Mouse (Mus musculus) CH12.LX (cell line): ENCODE data around the gene Srpr. TPM values are rescaled to one million over a fixed set of nuclear protein-coding genes. Genes with fewer than 3 reads are reported as not detected.

Experiments used
- DNase-seq: peaks from one replicate; pipeline ENCODE4 v3.0.0-alpha.2; 2013; ENCODE audit errors: extremely low read depth
- H3K27ac ChIP-seq: 2 replicates; pipeline ENCODE4 v1.5.1; 2012; ENCODE audit warnings: low read depth, mild to moderate bottlenecking, control low read depth, moderate library complexity; ENCODE audit not compliant: insufficient read depth
- H3K27me3 ChIP-seq: replicated peaks from 2 replicates; pipeline ENCODE3; 2012; ENCODE audit warnings: inconsistent platforms
- H3K36me3 ChIP-seq, 2 experiments: replicated peaks in 1 of 2; 2 replicates each; pipeline versions ENCODE3 to v1.6.1; 2012; ENCODE audit warnings: inconsistent platforms in 1 of 2, low read length in 1 of 2, mild to moderate bottlenecking in 1 of 2, mixed read lengths in 1 of 2, moderate library complexity in 1 of 2; ENCODE audit not compliant: control insufficient read depth in 1 of 2, insufficient read depth in 1 of 2
- H3K4me1 ChIP-seq, 2 experiments: 2 replicates each; pipeline ENCODE4 v1.6.1; 2012; ENCODE audit warnings: inconsistent platforms in 1 of 2, moderate library complexity in 1 of 2; ENCODE audit not compliant: insufficient read depth in 2 of 2, control insufficient read depth in 1 of 2
- H3K4me2 ChIP-seq: 2 replicates; pipeline ENCODE4 v1.6.1; 2012; ENCODE audit warnings: low read depth, mild to moderate bottlenecking, control low read depth; ENCODE audit not compliant: poor library complexity, insufficient read depth, severe bottlenecking
- H3K4me3 ChIP-seq, 3 experiments: fragments of 150-350 bp in 1 of 3; sonication (generic) in 1 of 3; replicated peaks in 1 of 3; 2 replicates each; pipeline versions ENCODE3 to v1.5.1; 2011 to 2012; ENCODE audit warnings: low read depth in 2 of 3, low read length in 2 of 3, mild to moderate bottlenecking in 2 of 3, moderate library complexity in 2 of 3, control low read depth in 1 of 3, improper control_type of control experiment in 1 of 3, inconsistent platforms in 1 of 3, mixed read lengths in 1 of 3; ENCODE audit not compliant: poor library complexity in 1 of 3
- H3K79me2 ChIP-seq: replicated peaks from 2 replicates; pipeline ENCODE4 v1.6.1; 2012; ENCODE audit warnings: mild to moderate bottlenecking, moderate library complexity; ENCODE audit not compliant: control insufficient read depth, poor library complexity, insufficient read depth, severe bottlenecking; ENCODE audit errors: extremely low read depth
- H3K9ac ChIP-seq: 2 replicates; pipeline ENCODE4 v1.6.1; 2012; ENCODE audit warnings: low read depth, mild to moderate bottlenecking, control low read depth, moderate library complexity; ENCODE audit not compliant: insufficient read depth
- H3K9me3 ChIP-seq: replicated peaks from 2 replicates; pipeline ENCODE3; 2012; ENCODE audit warnings: low read length, inconsistent platforms, mixed read lengths
- BHLHE40 ChIP-seq: IDR thresholded peaks from 2 replicates; pipeline ENCODE4 v1.6.1; 2011; ENCODE audit warnings: mild to moderate bottlenecking, low read depth, low read length, improper control_type of control experiment
- CHD2 ChIP-seq: IDR thresholded peaks from 2 replicates; pipeline ENCODE4 v1.6.1; 2011; ENCODE audit warnings: low read length, improper control_type of control experiment
- CTCF ChIP-seq, 2 experiments: IDR thresholded peaks in 1 of 2; conservative IDR thresholded peaks in 1 of 2; 2 replicates each; pipeline ENCODE4 v1.5.1; 2011 to 2012; ENCODE audit warnings: low read depth in 2 of 2, low read length in 2 of 2, improper control_type of control experiment in 1 of 2, inconsistent platforms in 1 of 2, mild to moderate bottlenecking in 1 of 2, moderate library complexity in 1 of 2
- E2F4 ChIP-seq: IDR thresholded peaks from 2 replicates; pipeline ENCODE4 v1.6.1; 2011; ENCODE audit warnings: low read depth, low read length, improper control_type of control experiment; ENCODE audit not compliant: insufficient replicate concordance
- ELF1 ChIP-seq: IDR thresholded peaks from 2 replicates; pipeline ENCODE4 v1.6.1; 2014; ENCODE audit warnings: low read depth, mild to moderate bottlenecking, inconsistent platforms, low read length, improper control_type of control experiment
- ETS1 ChIP-seq: conservative IDR thresholded peaks from 2 replicates; pipeline ENCODE4 v1.6.1; 2012; ENCODE audit warnings: low read depth, mild to moderate bottlenecking, inconsistent platforms, low read length, improper control_type of control experiment, moderate library complexity
- GABPA ChIP-seq: IDR thresholded peaks from 2 replicates; pipeline ENCODE4 v1.6.1; 2012; ENCODE audit warnings: low read depth, low read length, improper control_type of control experiment, inconsistent platforms; ENCODE audit not compliant: insufficient replicate concordance
- HCFC1 ChIP-seq: IDR thresholded peaks from 2 replicates; pipeline ENCODE4 v1.6.1; 2012; ENCODE audit warnings: low read depth, mild to moderate bottlenecking, inconsistent platforms, low read length, improper control_type of control experiment
- IRF4 ChIP-seq: IDR thresholded peaks from 2 replicates; pipeline ENCODE4 v1.6.1; 2014; ENCODE audit warnings: low read depth, mild to moderate bottlenecking, inconsistent platforms, low read length, improper control_type of control experiment
- JUN ChIP-seq: IDR thresholded peaks from 2 replicates; pipeline ENCODE4 v1.6.1; 2011; ENCODE audit warnings: low read depth, mild to moderate bottlenecking, low read length, improper control_type of control experiment, moderate library complexity; ENCODE audit not compliant: insufficient read depth
- JUND ChIP-seq: conservative IDR thresholded peaks from 2 replicates; pipeline ENCODE4 v1.6.1; 2011; ENCODE audit warnings: low read depth, low read length, improper control_type of control experiment
- KAT2A ChIP-seq: IDR thresholded peaks from 2 replicates; pipeline ENCODE4 v1.6.1; 2012; ENCODE audit warnings: low read length, improper control_type of control experiment, inconsistent platforms; ENCODE audit not compliant: insufficient replicate concordance
- MAFK ChIP-seq: IDR thresholded peaks from 2 replicates; pipeline ENCODE4 v1.6.1; 2011; ENCODE audit warnings: low read length, improper control_type of control experiment; ENCODE audit not compliant: insufficient replicate concordance
- MAX ChIP-seq: IDR thresholded peaks from 2 replicates; pipeline ENCODE4 v1.6.1; 2011; ENCODE audit warnings: low read length, improper control_type of control experiment
- MAZ ChIP-seq: IDR thresholded peaks from 2 replicates; pipeline ENCODE4 v1.6.1; 2012; ENCODE audit warnings: low read depth, mild to moderate bottlenecking, inconsistent platforms, low read length, improper control_type of control experiment, moderate library complexity
- MEF2A ChIP-seq: IDR thresholded peaks from 2 replicates; pipeline ENCODE4 v1.6.1; 2014; ENCODE audit warnings: low read depth, mild to moderate bottlenecking, inconsistent platforms, low read length, improper control_type of control experiment, borderline replicate concordance
- MXI1 ChIP-seq: IDR thresholded peaks from 2 replicates; pipeline ENCODE4 v1.6.1; 2011; ENCODE audit warnings: mild to moderate bottlenecking, low read depth, low read length, improper control_type of control experiment
- MYC ChIP-seq: IDR thresholded peaks from 2 replicates; pipeline ENCODE4 v1.6.1; 2011; ENCODE audit warnings: low read depth, mild to moderate bottlenecking, improper control_type of control experiment, low read length
- NELFE ChIP-seq: IDR thresholded peaks from 2 replicates; pipeline ENCODE4 v1.6.1; 2011; ENCODE audit warnings: low read depth, low read length, improper control_type of control experiment
- NRF1 ChIP-seq: IDR thresholded peaks from 2 replicates; pipeline ENCODE4 v1.6.1; 2014; ENCODE audit warnings: low read depth, mild to moderate bottlenecking, inconsistent platforms, low read length, improper control_type of control experiment, moderate library complexity
- RAD21 ChIP-seq: IDR thresholded peaks from 2 replicates; pipeline ENCODE4 v1.6.1; 2011; ENCODE audit warnings: low read depth, mild to moderate bottlenecking, low read length, improper control_type of control experiment, moderate library complexity
- SIN3A ChIP-seq: IDR thresholded peaks from 2 replicates; pipeline ENCODE4 v1.6.1; 2012; ENCODE audit warnings: low read length, improper control_type of control experiment, inconsistent platforms
- SMC3 ChIP-seq: IDR thresholded peaks from 2 replicates; pipeline ENCODE4 v1.6.1; 2011; ENCODE audit warnings: low read depth, low read length, improper control_type of control experiment
- TBP ChIP-seq: conservative IDR thresholded peaks from 2 replicates; pipeline ENCODE4 v1.6.1; 2011; ENCODE audit warnings: low read depth, low read length, improper control_type of control experiment
- TCF12 ChIP-seq: IDR thresholded peaks from 2 replicates; pipeline ENCODE4 v1.6.1; 2014; ENCODE audit warnings: low read depth, mild to moderate bottlenecking, inconsistent platforms, low read length, improper control_type of control experiment
- UBTF ChIP-seq: IDR thresholded peaks from 2 replicates; pipeline ENCODE4 v1.6.1; 2012; ENCODE audit warnings: low read depth, mild to moderate bottlenecking, inconsistent platforms, low read length, improper control_type of control experiment, moderate library complexity
- USF1 ChIP-seq: IDR thresholded peaks from 2 replicates; pipeline ENCODE4 v1.6.1; 2014; ENCODE audit warnings: low read depth, mild to moderate bottlenecking, inconsistent platforms, low read length, improper control_type of control experiment
- ZC3H11A ChIP-seq: IDR thresholded peaks from 2 replicates; pipeline ENCODE4 v1.6.1; 2012; ENCODE audit warnings: low read depth, mild to moderate bottlenecking, inconsistent platforms, low read length, improper control_type of control experiment
- ZKSCAN1 ChIP-seq: IDR thresholded peaks from 2 replicates; pipeline ENCODE4 v1.6.1; 2012; ENCODE audit warnings: low read depth, inconsistent platforms, low read length, improper control_type of control experiment, borderline replicate concordance
- dilution Hi-C: fragments of 300-500 bp; cut with MboI; formaldehyde crosslinking; loops from 2 replicates; pipeline ENCODE4 v1.14.3; 2020; ENCODE audit warnings: low sequenced_read_pairs; ENCODE audit not compliant: extremely low pct_unique_long_range_greater_than_20kb, extremely low pct_ligation_motif_present
- in situ Hi-C: fragments of 300-500 bp; cut with MboI; formaldehyde crosslinking; loops from 3 replicates; pipeline ENCODE4 v1.14.3; 2019; ENCODE audit warnings: low sequenced_read_pairs, low pct_ligation_motif_present, low pct_unique_long_range_greater_than_20kb, mixed read lengths
- polyA plus RNA-seq: library from polyadenylated mRNA; unstranded; fragments of >175 nt; gene quantifications from 2 replicates; pipeline ENCODE4 v1.2.1, GENCODE M21; 2012; ENCODE audit warnings: low read depth; ENCODE audit not compliant: insufficient read length
- total RNA-seq, 2 experiments: library from RNA; depleted of rRNA; stranded (reverse); fragments of 300-350 nt in 1 of 2; fragments of >200 nt in 1 of 2; gene quantifications; 2 replicates each; pipeline ENCODE4 v1.2.3; 2012 to 2014

Gene Srpr
- 40.1 and 50.7 TPM in 2 replicates for total RNA-seq (2012; rRNA removed)
- total RNA-seq (2014; rRNA removed): 33.0 and 38.2 TPM in 2 replicates
- polyA plus RNA-seq: 95.0 and 99.2 TPM in 2 replicates

DNA sequence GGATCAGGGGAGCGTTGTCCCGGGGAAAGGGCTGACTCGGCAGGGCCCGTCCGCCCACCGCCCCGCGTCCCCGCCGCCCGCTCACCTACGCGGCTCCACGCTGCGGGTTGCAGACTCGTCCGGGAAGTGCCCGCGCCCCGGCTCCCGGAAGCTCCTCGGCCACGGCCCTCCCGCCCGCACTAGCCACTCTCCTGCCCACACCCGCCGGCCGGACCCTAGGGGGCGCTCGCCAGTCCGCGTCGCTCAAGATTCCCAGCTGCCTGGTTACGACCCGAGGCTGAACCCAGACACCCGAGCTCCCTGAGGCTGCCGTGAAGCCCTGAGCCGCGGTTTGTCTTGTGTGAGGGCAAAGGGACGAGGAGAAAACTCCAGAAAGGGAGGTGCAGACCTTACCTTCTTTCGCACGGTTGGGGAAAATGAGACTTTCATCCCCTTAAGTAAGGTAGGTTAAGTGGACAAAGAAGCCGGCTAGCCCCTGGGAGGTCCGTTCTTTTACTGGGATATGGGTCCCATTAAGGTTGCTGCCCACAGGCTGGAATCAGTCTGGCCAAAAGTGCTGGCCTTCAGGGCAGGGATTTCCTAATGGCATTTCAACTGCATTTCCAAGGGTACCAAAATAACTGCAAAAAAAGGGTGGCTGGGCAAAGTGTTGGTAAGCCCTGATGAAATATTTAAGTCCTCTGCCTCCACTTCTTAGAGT lies at the start of gene Srpr, which contains the start of gene Tirap:
Gene Srpr (plus strand): TSS at position 404 of the 700 bp plus-strand sequence.
Gene Tirap (minus strand): TSS at position 520 of the 700 bp plus-strand sequence.
- Histone ChIP-seq H3K4me2 (peak within 1 kb of the TSS; percentile 91), H3K27ac (peak within 1 kb of the TSS; percentile 82), H3K27me3 (no peaks in the 10 kb centered on the region), H3K79me2 (peaks cover 20% of the 10 kb centered on the region), H3K36me3 (peaks cover 7 to 37% of the 10 kb centered on the region in 2 experiments), H3K9ac (peak within 1 kb of the TSS; percentile 83), H3K9me3 (no peaks in the 10 kb centered on the region), H3K4me3 (peak within 1 kb of the TSS; percentile 77 to 86 (median 80)), H3K4me1 (peaks cover 0 to 42% of the 10 kb centered on the region in 2 experiments; a peak in 2 of 4 replicates)
- dilution Hi-C loops: no loop called here
- in situ Hi-C loops: loop anchor here (10.0 kb wide), 1 partner anchor 345 kb away; no protein-coding TSS in a partner anchor
- TF ChIP-seq RAD21: peak; percentile 28
- peak; percentile 74; the same call in 1 of the 2 replicates for TF ChIP-seq UBTF
- 0 out of 2 replicates have a peak, but pooled peaks have one; percentile 20 for TF ChIP-seq BHLHE40
- no peak for TF ChIP-seq ZC3H11A
- no peak for TF ChIP-seq TBP
- no peak for TF ChIP-seq JUN
- TF ChIP-seq GABPA: no peak
- TF ChIP-seq ZKSCAN1: no peak
- peak; percentile 17 to 80; a peak in 2 of 4 replicates for TF ChIP-seq CTCF (conservative IDR thresholded peaks at IDR 0.05 in 1 of 2, IDR thresholded peaks at IDR 0.05 in 1 of 2; ENCODE audit: low read depth in 2 of 2, low read length in 2 of 2)
- peak; percentile 45 for TF ChIP-seq SMC3
- TF ChIP-seq MXI1: peak; percentile 83; the same call in 1 of the 2 replicates
- 0 out of 2 replicates have a peak, but pooled peaks have one; percentile 25 for TF ChIP-seq NELFE
- TF ChIP-seq TCF12: peak; percentile 74
- no peak for TF ChIP-seq E2F4
- TF ChIP-seq MAZ: peak; percentile 85
- TF ChIP-seq ETS1: no peak
- no peak for TF ChIP-seq MYC
- no peak for TF ChIP-seq USF1
- TF ChIP-seq MAFK: no peak
- no peak for TF ChIP-seq JUND
- 0 out of 2 replicates have a peak, but pooled peaks have one; percentile 17 for TF ChIP-seq KAT2A
- peak; percentile 39; the same call in 1 of the 2 replicates for TF ChIP-seq NRF1
- peak; percentile 69 for TF ChIP-seq IRF4
- no peak for TF ChIP-seq CHD2
- TF ChIP-seq SIN3A: 0 out of 2 replicates have a peak, but pooled peaks have one; percentile 63
- TF ChIP-seq ELF1: peak; percentile 88
- peak; percentile 64; the same call in 1 of the 2 replicates for TF ChIP-seq MAX
- TF ChIP-seq MEF2A: peak; percentile 47; the same call in 1 of the 2 replicates
- TF ChIP-seq HCFC1: peak; percentile 61
- DNase-seq: peak; percentile 70
